Mouse (Mus musculus) neural tube, embryonic 14.5 days (tissue): Measurements from ENCODE around the gene Josd1. TPM values are rescaled to one million over a fixed set of nuclear protein-coding genes. Genes with fewer than 3 reads are reported as not detected.

Source experiments
- ATAC-seq: fragments of 200-750 bp; cut with Nextera tagmentation; 2 replicates; pipeline ENCODE4 v1.8.0; 2017; ENCODE audit warnings: low read depth, mild to moderate bottlenecking, moderate TSS enrichment, moderate library complexity
- H3K27ac ChIP-seq: fragments of 300-500 bp; sonication (generic); 2 replicates; pipeline ENCODE4 v1.5.1; 2014; ENCODE audit warnings: low read depth, mild to moderate bottlenecking, control low read depth, low read length, moderate library complexity, mixed read lengths
- H3K27me3 ChIP-seq: fragments of 300-500 bp; sonication (generic); 2 replicates; pipeline ENCODE4 v1.6.1; 2014; ENCODE audit warnings: low read length; ENCODE audit not compliant: control insufficient read depth, insufficient read depth
- H3K36me3 ChIP-seq: fragments of 300-500 bp; sonication (generic); 2 replicates; pipeline ENCODE4 v1.6.1; 2014; ENCODE audit warnings: low read length, mixed read lengths; ENCODE audit not compliant: control insufficient read depth, insufficient read depth
- H3K4me1 ChIP-seq: fragments of 300-500 bp; sonication (generic); 2 replicates; pipeline ENCODE4 v1.6.1; 2014; ENCODE audit warnings: low read length; ENCODE audit not compliant: control insufficient read depth, insufficient read depth
- H3K4me2 ChIP-seq: fragments of 300-500 bp; sonication (generic); 2 replicates; pipeline ENCODE4 v1.6.1; 2014; ENCODE audit warnings: mild to moderate bottlenecking, low read depth, low read length, control low read depth
- H3K4me3 ChIP-seq: fragments of 300-500 bp; sonication (generic); 2 replicates; pipeline ENCODE4 v1.5.1; 2014; ENCODE audit warnings: low read depth, low read length, control low read depth, mixed read lengths
- H3K9ac ChIP-seq: fragments of 300-500 bp; sonication (generic); replicated peaks from 2 replicates; pipeline ENCODE4 v1.6.1; 2014; ENCODE audit warnings: low read depth, mild to moderate bottlenecking, control low read depth, low read length, mixed read lengths
- H3K9me3 ChIP-seq: fragments of 300-500 bp; sonication (generic); 2 replicates; pipeline ENCODE4 v1.6.1; 2016; ENCODE audit warnings: low read length; ENCODE audit not compliant: control insufficient read depth
- WGBS: fragments of 180-500 bp; shearing (Covaris S2); extraction: QIAGEN DNeasy Blood & Tissue Kit; methylation state at CpG from one replicate; pipeline ENCODE4 v1.1.7; 2014; 5-methylcytosine and 5-hydroxymethylcytosine counted together
- polyA plus RNA-seq: library from polyadenylated mRNA; unstranded; fragments of >200 nt; fragmentation: Nextera tagmentation; extraction: Ambion mirVana; gene quantifications from 2 replicates; pipeline ENCODE4 v1.2.1, GENCODE M21; 2014

The Josd1 gene
- polyA plus RNA-seq, 1 experiment from 2014 or later: 16.0 TPM

DNA sequence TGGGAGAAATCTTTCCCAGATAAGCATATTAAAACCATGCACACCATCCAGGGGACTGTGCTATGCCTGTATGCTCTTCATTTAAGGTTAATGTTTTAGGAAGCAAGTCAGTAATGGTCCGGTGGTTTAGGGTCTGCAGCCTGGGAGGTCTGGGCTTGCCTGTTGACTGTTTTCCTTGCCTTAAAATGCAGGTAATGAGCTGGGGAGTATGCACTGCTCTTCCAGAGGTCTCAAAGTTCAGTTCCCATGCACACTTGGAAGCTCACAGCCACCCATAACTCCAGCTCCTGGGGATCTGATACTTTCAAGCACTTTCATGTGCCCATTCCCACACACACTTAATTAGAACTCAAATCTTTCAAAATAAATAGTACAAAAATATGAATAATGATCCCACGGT is 8.8 kb upstream of the Josd1 start:
- Histone ChIP-seq H3K27ac (no peak overlapping the region), H3K36me3 (peaks cover 2% of the 10 kb centered on the region; the same call in 1 of the 2 replicates), H3K9ac (no peak overlapping the region), H3K4me1 (peaks cover 11% of the 10 kb centered on the region), H3K4me3 (no peak overlapping the region), H3K27me3 (no peaks in the 10 kb centered on the region), H3K4me2 (no peak overlapping the region), H3K9me3 (no peaks in the 10 kb centered on the region)
- no peak for ATAC-seq
- WGBS: 98% methylated on average over 2 of the region's 2 CpGs

DNA sequence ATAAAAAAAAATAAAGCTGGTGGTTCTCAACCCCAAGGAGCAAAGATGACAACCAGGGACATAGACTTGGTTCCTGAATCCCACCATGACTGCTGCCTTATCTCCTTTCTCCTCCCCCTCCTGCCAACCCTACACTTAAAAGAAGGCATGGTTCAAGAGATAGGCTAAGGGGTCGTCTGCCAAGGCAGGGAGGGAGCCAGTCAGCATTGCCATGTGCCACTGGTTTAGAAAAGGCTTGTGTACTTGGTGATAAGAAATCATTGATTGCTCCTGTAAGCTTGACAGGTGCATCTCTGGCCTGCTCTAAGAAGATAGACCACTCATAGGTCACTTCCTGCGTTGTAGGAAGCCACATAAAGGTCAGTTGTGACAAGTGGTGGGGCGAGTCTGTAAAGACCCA is 7.8 kb upstream of the Josd1 start:
- Histone ChIP-seq H3K27ac (no peak overlapping the region), H3K4me1 (peaks cover 11% of the 10 kb centered on the region), H3K27me3 (no peaks in the 10 kb centered on the region), H3K9me3 (no peaks in the 10 kb centered on the region), H3K4me2 (no peak overlapping the region), H3K4me3 (no peak overlapping the region), H3K9ac (no peak overlapping the region), H3K36me3 (peaks cover 2% of the 10 kb centered on the region; the same call in 1 of the 2 replicates)
- 71% methylated on average over 3 of the region's 3 CpGs for WGBS
- no peak for ATAC-seq

DNA sequence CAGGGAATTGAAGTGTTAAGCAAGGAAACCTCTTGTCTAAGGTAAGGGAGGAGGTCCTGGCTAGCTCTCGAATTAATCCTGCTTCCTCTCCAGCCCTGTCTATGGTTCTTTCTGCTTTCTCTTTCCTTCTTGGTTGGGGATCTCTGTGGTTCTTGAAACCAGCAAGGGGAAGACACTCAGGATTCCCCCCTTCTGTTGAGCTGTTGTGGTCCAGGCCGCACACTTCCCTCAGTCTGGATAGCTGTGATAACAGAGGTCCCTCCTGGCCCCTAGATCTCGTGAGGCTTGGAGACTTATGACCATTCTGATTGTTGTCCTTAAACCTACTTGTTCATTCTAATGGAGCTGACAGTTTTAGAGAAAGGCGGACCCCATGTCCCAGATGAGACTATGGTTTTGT is 6.8 kb upstream of the Josd1 start:
- WGBS: 94% methylated on average over 4 of the region's 4 CpGs
- peaks cover 17% of the 10 kb centered on the region for H3K4me1 ChIP-seq
- no peak for ATAC-seq

DNA sequence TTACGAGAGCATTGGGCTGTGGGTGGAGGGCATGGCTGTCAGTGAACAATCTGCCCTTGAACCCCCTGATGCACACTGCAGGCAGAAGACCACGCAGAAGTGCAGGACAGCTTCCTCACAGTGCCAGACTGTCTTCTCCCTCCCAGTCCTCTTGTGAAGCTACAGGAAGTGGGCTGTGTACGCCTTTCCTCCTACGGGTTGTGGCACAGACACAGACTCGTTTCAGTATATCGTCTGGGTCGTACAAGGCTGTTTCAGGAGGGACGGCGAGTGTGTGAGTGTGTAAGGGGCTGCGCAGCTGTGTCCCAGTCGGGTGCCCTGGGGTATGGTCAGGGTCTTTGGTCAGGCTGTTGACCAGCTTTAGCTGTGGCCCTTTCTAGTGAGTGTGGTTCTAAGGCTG is 6.0 kb upstream of the Josd1 start:
- no peak for ATAC-seq
- Histone ChIP-seq H3K4me2 (no peak overlapping the region), H3K4me1 (peaks cover 17% of the 10 kb centered on the region), H3K27ac (no peak overlapping the region), H3K27me3 (no peaks in the 10 kb centered on the region), H3K9me3 (no peaks in the 10 kb centered on the region), H3K4me3 (no peak overlapping the region), H3K9ac (no peak overlapping the region), H3K36me3 (peaks cover 2% of the 10 kb centered on the region; the same call in 1 of the 2 replicates)
- WGBS: 87% methylated on average over 11 of the region's 11 CpGs

More for the DNA sequence above, 6.8 kb upstream of the Josd1 start:
- Histone ChIP-seq H3K36me3 (peaks cover 2% of the 10 kb centered on the region; the same call in 1 of the 2 replicates), H3K9me3 (no peaks in the 10 kb centered on the region), H3K4me2 (no peak overlapping the region), H3K27ac (no peak overlapping the region), H3K27me3 (no peaks in the 10 kb centered on the region), H3K9ac (no peak overlapping the region), H3K4me3 (no peak overlapping the region)

DNA sequence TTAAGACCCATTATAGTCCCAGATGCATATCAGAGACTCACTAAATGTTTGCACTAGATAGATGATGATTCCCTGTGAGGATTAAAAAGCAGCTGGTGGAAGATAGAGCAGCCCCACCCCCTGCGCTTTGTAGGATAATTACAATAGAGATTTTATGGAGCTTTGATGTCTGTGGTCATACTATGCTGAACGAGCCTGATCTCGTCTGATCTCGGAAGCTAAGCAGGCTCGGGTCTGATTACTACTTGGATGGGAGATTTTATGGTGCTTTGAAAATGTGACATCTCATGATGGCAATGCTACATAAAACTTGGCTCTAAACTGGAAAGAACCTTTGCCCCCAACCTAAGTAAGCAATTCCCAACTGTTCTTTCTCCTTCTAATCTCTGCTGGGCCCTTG is 4.6 kb upstream of the Josd1 start:
- Histone ChIP-seq H3K4me1 (peaks cover 17% of the 10 kb centered on the region), H3K9ac (no peak overlapping the region), H3K4me3 (no peak overlapping the region; the same call in 1 of the 2 replicates)

DNA sequence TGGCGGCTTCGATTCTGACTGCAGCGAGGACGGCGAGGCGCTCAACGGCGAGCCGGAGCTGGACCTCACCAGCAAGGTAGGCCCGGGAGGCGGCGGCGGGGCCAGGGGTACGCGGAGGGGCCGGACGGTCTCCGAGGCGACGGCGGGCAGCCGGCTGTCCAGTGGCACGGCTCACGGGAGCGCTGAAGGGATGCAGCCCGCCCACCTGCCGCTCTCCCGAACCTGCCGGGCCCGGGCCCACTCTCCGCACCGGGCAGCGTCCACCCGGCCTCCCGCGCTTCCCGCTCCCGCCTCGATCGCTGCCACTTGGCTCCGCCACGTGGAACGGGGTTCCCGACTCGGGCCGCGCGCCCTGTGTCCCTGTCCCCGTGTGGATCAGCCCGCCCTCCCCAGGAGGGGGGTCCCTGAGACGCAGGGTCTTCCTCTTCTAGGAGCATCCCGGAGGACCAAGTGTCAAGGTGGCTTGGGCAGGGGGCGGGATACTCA is 3.3 kb upstream of the Josd1 start:
- under 1% methylated on average over 51 of the region's 53 CpGs for WGBS
- H3K4me3 ChIP-seq: peak overlapping the region; percentile 90
- peak; percentile 27 for ATAC-seq
- H3K4me2 ChIP-seq: peak overlapping the region; percentile 83
- no peaks in the 10 kb centered on the region for H3K27me3 ChIP-seq
- no peaks in the 10 kb centered on the region for H3K9me3 ChIP-seq
- H3K27ac ChIP-seq: peak overlapping the region; percentile 83
- peaks cover 21% of the 10 kb centered on the region for H3K4me1 ChIP-seq
- peak overlapping the region; percentile 69 for H3K9ac ChIP-seq
- H3K36me3 ChIP-seq: peaks cover 2% of the 10 kb centered on the region; the same call in 1 of the 2 replicates

More for the DNA sequence above, 4.6 kb upstream of the Josd1 start:
- no peaks in the 10 kb centered on the region for H3K27me3 ChIP-seq
- 41% methylated on average over 5 of the region's 5 CpGs for WGBS
- H3K4me2 ChIP-seq: peak overlapping the region; percentile 83; the same call in 1 of the 2 replicates
- H3K36me3 ChIP-seq: peaks cover 2% of the 10 kb centered on the region; the same call in 1 of the 2 replicates
- no peak for ATAC-seq
- no peaks in the 10 kb centered on the region for H3K9me3 ChIP-seq
- no peak overlapping the region for H3K27ac ChIP-seq

DNA sequence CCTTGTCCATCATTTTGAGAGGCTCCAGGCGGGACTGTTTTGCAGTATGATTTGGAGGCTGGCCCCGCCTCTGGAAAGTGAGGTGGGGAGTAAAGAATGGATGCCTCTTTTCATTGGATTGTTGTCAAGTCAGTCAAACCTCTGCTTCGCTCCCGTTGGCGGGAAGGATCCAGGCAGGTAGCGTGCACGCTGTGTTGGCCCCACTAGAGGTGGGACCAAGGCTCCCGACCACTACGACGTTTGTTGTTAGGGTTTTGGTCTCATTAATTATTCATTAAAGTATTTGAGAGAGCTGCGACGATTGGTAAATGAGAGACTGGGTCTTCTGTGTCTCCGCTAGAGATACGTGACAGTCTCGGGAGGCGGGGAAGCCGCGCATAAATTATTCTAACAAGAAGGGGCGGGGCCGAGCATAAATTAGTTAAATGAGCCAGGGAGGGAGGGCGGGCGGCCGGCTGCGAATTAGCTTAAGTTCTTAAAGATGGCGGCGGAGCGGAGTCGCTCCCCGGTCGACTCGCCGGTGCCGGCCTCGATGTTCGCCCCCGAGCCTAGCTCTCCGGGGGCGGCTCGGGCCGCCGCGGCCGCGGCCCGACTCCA is 2.8 kb upstream of the Josd1 start, which contains the start of gene Gtpbp1:
TSS of gene Gtpbp1 (plus strand) at position 420 of the 597 bp plus-strand sequence.
- Histone ChIP-seq H3K27me3 (no peaks in the 10 kb centered on the region), H3K4me2 (peak within 1 kb of the TSS; percentile 83), H3K27ac (peak within 1 kb of the TSS; percentile 83), H3K36me3 (peaks cover 2% of the 10 kb centered on the region; the same call in 1 of the 2 replicates), H3K9me3 (no peaks in the 10 kb centered on the region), H3K4me1 (peaks cover 27% of the 10 kb centered on the region), H3K9ac (peak within 1 kb of the TSS; percentile 69), H3K4me3 (peak within 1 kb of the TSS; percentile 90)
- under 1% methylated on average over 45 of the region's 45 CpGs for WGBS
- peak; percentile 97 for ATAC-seq

DNA sequence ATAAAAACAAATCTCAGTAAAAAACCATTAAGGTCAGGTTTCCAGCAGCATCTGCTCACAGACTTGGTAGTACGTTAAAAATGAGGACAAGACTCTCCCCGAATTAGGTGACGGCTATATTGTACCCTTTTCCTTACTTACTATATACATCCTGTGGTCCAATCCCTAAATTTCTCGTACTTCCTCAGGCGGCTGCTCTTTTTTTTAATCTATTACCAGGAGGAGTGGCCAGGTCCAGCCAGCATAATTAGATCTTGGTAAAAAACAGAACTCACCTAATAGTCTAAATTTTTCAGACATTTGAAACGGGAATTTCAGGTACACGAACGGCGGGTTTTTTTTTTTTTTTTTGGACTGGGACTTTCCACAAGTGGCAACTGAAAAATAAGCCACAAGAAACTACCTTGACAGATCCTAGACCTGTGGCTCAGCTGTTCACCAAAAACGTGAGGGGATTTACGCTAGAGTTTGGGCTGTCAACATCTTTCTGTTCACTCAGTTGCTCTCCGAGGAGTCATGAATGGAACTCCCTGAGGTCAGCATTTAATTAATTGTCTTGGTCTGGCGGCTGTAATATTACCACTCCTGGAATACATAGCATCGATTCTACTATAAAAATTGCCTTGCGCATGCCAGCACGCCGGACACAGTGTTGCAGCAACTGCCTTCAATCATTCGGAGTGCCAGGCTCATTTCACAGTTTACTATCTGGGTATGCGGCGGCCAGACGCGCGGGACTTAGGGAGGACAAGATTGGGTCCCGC is 2.1 kb upstream of the Josd1 start:
- 16% methylated on average over 24 of the region's 24 CpGs for WGBS
- Histone ChIP-seq H3K4me2 (peak overlapping the region; percentile 64), H3K4me3 (peak overlapping the region; percentile 27), H3K36me3 (peaks cover 1% of the 10 kb centered on the region; the same call in 1 of the 2 replicates), H3K4me1 (peaks cover 34% of the 10 kb centered on the region), H3K9me3 (no peaks in the 10 kb centered on the region), H3K27ac (peak overlapping the region; percentile 62), H3K27me3 (no peaks in the 10 kb centered on the region), H3K9ac (no peak overlapping the region; the same call in 1 of the 2 replicates)
- ATAC-seq: no peak
